Mouse (Mus musculus) heart, embryonic 14.5 days (tissue): Measurements from ENCODE around the gene Arhgap31. TPM values are rescaled to one million over a fixed set of nuclear protein-coding genes. Genes with fewer than 3 reads are reported as not detected.

Experiments
- ATAC-seq: fragments of 200-750 bp; cut with Nextera tagmentation; 2 replicates; pipeline ENCODE4 v1.8.0; 2017; ENCODE audit warnings: low read depth, moderate TSS enrichment; ENCODE audit not compliant: insufficient number of reproducible peaks, insufficient read depth, low FRiP score
- H3K27ac ChIP-seq, 2 experiments: fragments of 200-500 bp in 1 of 2; fragments of 300-500 bp in 1 of 2; sonication (generic) in 1 of 2; replicated peaks in 1 of 2; 2 replicates each; pipeline ENCODE4 v1.5.1; 2012 to 2014; ENCODE audit warnings: low read depth in 2 of 2, low read length in 2 of 2, control low read depth in 1 of 2, mild to moderate bottlenecking in 1 of 2, mixed read lengths in 1 of 2; ENCODE audit not compliant: control insufficient read depth in 1 of 2, insufficient read depth in 1 of 2
- H3K27me3 ChIP-seq: fragments of 300-500 bp; sonication (generic); 2 replicates; pipeline ENCODE4 v1.6.1; 2014; ENCODE audit warnings: mild to moderate bottlenecking, low read length, control low read depth; ENCODE audit not compliant: control insufficient read depth, insufficient read depth
- H3K36me3 ChIP-seq: fragments of 300-500 bp; sonication (generic); 2 replicates; pipeline ENCODE4 v1.6.1; 2014; ENCODE audit warnings: mild to moderate bottlenecking, control low read depth, low read length, mixed read lengths; ENCODE audit not compliant: control insufficient read depth, insufficient read depth
- H3K4me1 ChIP-seq, 2 experiments: fragments of 200-500 bp in 1 of 2; fragments of 300-500 bp in 1 of 2; sonication (generic) in 1 of 2; 2 replicates each; pipeline ENCODE4 v1.6.1; 2012 to 2014; ENCODE audit warnings: low read length in 2 of 2, control low read depth in 1 of 2, mixed read lengths in 1 of 2; ENCODE audit not compliant: control insufficient read depth in 2 of 2, insufficient read depth in 2 of 2
- H3K4me2 ChIP-seq: fragments of 300-500 bp; sonication (generic); 2 replicates; pipeline ENCODE4 v1.6.1; 2014; ENCODE audit warnings: mild to moderate bottlenecking, low read length
- H3K4me3 ChIP-seq, 2 experiments: fragments of 200-500 bp in 1 of 2; fragments of 300-500 bp in 1 of 2; sonication (generic) in 1 of 2; 2 replicates each; pipeline ENCODE4 v1.5.1; 2012 to 2014; ENCODE audit warnings: low read length in 2 of 2, mild to moderate bottlenecking in 2 of 2, control low read depth in 1 of 2, low read depth in 1 of 2, moderate library complexity in 1 of 2; ENCODE audit not compliant: control insufficient read depth in 1 of 2, insufficient read depth in 1 of 2
- H3K9ac ChIP-seq: fragments of 300-500 bp; sonication (generic); 2 replicates; pipeline ENCODE4 v1.6.1; 2014; ENCODE audit warnings: mild to moderate bottlenecking, low read length
- H3K9me3 ChIP-seq: fragments of 300-500 bp; sonication (generic); 2 replicates; pipeline ENCODE4 v1.6.1; 2016; ENCODE audit warnings: low read length, control low read depth; ENCODE audit not compliant: control insufficient read depth
- WGBS: fragments of 180-500 bp; shearing (Covaris S2); extraction: QIAGEN DNeasy Blood & Tissue Kit; methylation state at CpG from one replicate; pipeline ENCODE4 v1.1.7; 2014; 5-methylcytosine and 5-hydroxymethylcytosine counted together
- polyA plus RNA-seq: library from polyadenylated mRNA; unstranded; fragments of >200 nt; fragmentation: Nextera tagmentation; extraction: Ambion mirVana; gene quantifications from 2 replicates; pipeline ENCODE4 v1.2.1, GENCODE M21; 2014

Arhgap31 gene
- polyA plus RNA-seq: 46.6 and 51.3 TPM in 2 replicates

DNA sequence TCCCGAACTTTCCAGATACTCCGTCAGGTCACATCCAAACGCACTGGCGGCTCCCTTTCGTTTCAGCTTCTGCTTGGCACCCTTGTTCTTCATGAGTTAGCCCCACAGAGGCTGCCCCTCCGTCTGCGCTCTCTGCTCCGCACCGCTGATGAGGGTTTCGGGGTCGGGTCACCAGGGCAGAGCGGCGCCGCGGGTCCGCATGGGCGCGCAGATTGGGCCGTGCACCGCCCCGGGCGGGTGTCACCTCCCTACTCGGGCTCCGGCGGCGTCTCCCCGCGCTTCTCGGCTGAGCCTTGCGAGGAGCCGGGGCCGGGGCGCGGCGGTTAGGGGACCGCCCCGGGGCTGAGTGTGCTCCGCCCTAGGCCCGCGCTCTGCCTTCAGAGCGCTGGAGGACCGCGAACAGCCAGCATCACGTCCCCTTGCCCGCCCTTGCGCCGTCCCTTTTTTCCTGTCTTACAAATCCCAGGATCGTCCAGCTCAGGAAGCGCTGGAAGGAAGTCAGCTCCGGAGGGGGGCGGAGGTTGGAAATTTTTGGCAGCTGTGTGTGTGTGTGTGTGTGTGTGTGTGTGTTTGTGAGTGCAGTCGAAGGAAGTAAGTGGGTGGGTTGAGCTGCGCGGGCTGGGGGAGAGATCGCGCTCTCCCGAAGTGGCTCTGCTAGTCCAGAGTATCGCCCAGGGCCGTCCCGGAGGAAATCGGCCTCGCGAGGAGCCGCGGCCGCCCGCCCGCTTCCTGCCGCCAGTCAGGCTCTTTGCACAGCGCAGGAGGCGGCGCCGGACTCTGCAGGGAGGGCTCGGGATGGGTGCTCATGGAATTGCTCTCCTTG is at the start of gene Arhgap31:
Gene Arhgap31 (minus strand): TSS at position 694 of the 823 bp plus-strand sequence.
- Histone ChIP-seq H3K9ac (peak within 1 kb of the TSS; percentile 95), H3K27ac (peak within 1 kb of the TSS; percentile 99), H3K27me3 (no peaks in the 10 kb centered on the region), H3K36me3 (peaks cover 21% of the 10 kb centered on the region), H3K4me2 (peak within 1 kb of the TSS; percentile 82), H3K9me3 (no peaks in the 10 kb centered on the region), H3K4me3 (peak within 1 kb of the TSS; percentile 83 to 95), H3K4me1 (peaks cover 20 to 33% of the 10 kb centered on the region in 2 experiments)
- ATAC-seq: peak; percentile 91
- under 1% methylated on average over 72 of the region's 74 CpGs for WGBS

DNA sequence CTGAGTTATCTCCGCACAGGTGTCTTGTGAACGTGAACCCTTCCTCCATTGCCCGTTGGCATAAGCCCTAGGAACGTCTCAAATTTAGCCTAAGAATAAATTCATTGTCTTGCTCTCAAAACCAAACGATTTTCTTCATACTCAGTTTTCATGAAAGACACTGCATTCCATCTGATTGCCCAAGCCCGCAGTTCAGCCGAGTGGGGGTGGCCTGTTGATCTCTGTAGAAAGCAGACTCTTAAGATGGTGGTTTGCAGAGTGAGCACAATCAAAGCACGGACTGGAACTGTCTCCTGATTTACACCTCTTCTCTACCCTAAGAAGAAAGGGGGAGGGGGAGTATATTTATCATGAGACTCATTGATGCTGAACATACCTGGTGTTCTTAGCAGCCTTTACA is 49.3 kb upstream of the Arhgap31 start:
- 79% methylated on average over 8 of the region's 8 CpGs for WGBS
- Histone ChIP-seq H3K4me1 (peaks cover 0 to 8% of the 10 kb centered on the region in 2 experiments; a peak in 2 of 4 replicates), H3K27ac (no peak overlapping the region), H3K27me3 (no peaks in the 10 kb centered on the region), H3K4me2 (no peak overlapping the region), H3K9me3 (no peaks in the 10 kb centered on the region), H3K9ac (no peak overlapping the region), H3K4me3 (no peak overlapping the region), H3K36me3 (peaks cover 45% of the 10 kb centered on the region)
- ATAC-seq: no peak

DNA sequence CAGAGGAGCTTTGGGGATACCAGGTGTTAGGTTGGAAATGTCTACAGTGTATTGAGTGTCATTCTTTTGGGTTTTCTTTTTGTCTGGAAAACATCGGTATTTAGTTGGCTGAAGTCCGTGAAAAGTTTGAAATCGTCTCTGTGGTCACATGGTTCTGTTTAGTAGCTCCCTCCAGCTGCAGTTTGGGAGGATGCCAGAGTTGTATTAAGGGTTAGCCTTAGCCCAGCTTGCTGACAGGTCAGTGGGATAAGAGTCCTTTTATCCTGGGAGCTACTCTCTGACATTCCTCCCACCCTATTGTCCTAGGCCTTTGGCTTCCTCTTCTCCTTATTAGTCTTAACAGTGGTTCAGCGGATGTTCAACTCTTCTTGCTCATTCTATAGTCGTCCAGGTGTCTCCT is 48.9 kb upstream of the Arhgap31 start:
- H3K4me1 ChIP-seq: peaks cover 0 to 8% of the 10 kb centered on the region in 2 experiments; a peak in 2 of 4 replicates
- no peak for ATAC-seq
- no peak overlapping the region for H3K27ac ChIP-seq
- H3K4me3 ChIP-seq: no peak overlapping the region
- H3K36me3 ChIP-seq: peaks cover 42% of the 10 kb centered on the region
- 59% methylated on average over 5 of the region's 5 CpGs for WGBS
- H3K9me3 ChIP-seq: no peaks in the 10 kb centered on the region
- H3K4me2 ChIP-seq: no peak overlapping the region
- H3K9ac ChIP-seq: no peak overlapping the region
- H3K27me3 ChIP-seq: no peaks in the 10 kb centered on the region

DNA sequence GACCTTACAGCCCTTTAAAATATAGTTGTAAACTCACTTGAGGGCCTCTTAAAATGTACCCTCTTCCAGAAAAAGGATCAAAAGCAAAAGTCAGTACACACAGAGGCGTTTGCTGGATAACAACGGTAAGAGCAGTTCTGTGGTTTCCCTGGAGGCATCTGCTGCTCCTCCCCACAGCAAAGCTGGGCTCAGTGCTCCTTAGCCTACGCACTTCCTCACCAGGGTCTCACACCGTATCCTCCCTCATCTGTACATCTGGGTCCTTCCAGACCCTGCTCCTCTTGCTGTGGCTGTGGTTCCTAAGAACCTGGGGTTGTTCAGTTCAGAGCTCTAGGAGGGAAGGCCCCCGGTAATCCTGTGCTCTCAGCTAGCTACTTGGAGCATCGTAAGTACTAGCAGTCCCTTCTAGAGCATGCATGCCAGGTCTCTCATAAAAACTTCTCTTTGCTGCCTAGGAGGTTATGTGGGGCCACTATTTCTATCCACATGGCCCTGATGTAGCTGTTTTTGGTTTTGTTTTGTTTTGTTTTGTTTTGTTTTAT is 47.8 kb upstream of the Arhgap31 start:
- ATAC-seq: no peak
- H3K4me1 ChIP-seq: peaks cover 0 to 10% of the 10 kb centered on the region in 2 experiments; a peak in 2 of 4 replicates
- H3K4me2 ChIP-seq: no peak overlapping the region
- no peaks in the 10 kb centered on the region for H3K9me3 ChIP-seq
- 89% methylated on average over 6 of the region's 6 CpGs for WGBS
- H3K9ac ChIP-seq: no peak overlapping the region
- H3K36me3 ChIP-seq: peaks cover 36% of the 10 kb centered on the region
- no peak overlapping the region for H3K27ac ChIP-seq
- no peaks in the 10 kb centered on the region for H3K27me3 ChIP-seq
- no peak overlapping the region for H3K4me3 ChIP-seq

GRCm38 (mm10) chr16:38760239-38760638 is 47.2 kb upstream of the Arhgap31 start:
- H3K9ac ChIP-seq: no peak overlapping the region
- no peak overlapping the region for H3K4me3 ChIP-seq
- peaks cover 0 to 12% of the 10 kb centered on the region in 2 experiments; a peak in 3 of 4 replicates for H3K4me1 ChIP-seq
- no peak overlapping the region for H3K4me2 ChIP-seq
- no peaks in the 10 kb centered on the region for H3K9me3 ChIP-seq
- 88% methylated on average over 5 of the region's 5 CpGs for WGBS
- no peaks in the 10 kb centered on the region for H3K27me3 ChIP-seq
- no peak for ATAC-seq
- H3K36me3 ChIP-seq: peaks cover 32% of the 10 kb centered on the region
- H3K27ac ChIP-seq: no peak overlapping the region

GRCm38 (mm10) chr16:38758104-38758861 is 45.2 kb upstream of the Arhgap31 start:
- Histone ChIP-seq H3K4me2 (no peak overlapping the region), H3K36me3 (peaks cover 37% of the 10 kb centered on the region), H3K27me3 (no peaks in the 10 kb centered on the region), H3K27ac (peak overlapping the region in 1 of 2 experiments; percentile 10; a peak in 1 of 4 replicates), H3K4me1 (peaks cover 5 to 8% of the 10 kb centered on the region in 2 experiments; a peak in 3 of 4 replicates), H3K9ac (no peak overlapping the region), H3K4me3 (no peak overlapping the region), H3K9me3 (no peaks in the 10 kb centered on the region)
- WGBS: 77% methylated on average over 12 of the region's 12 CpGs
- no peak for ATAC-seq

DNA sequence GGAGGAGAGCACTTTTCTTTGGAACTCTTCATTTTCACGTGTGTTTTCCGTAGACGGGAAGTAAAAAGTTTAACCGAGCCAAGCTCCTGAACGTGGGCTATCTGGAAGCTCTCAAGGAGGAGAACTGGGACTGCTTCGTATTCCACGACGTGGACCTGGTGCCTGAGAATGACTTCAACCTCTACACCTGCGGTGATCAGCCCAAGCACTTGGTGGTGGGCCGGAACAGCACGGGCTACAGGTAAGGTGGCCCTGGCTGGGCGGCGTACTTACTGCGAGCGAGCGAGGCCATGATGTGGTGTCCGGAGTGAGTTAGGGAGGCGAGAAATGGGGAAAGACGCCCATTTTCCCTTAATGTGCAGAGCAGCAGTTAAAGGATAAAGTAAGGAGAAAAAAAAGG is 44.6 kb upstream of the Arhgap31 start:
- Histone ChIP-seq H3K27me3 (no peaks in the 10 kb centered on the region), H3K4me3 (no peak overlapping the region), H3K4me1 (peaks cover 9 to 11% of the 10 kb centered on the region in 2 experiments), H3K36me3 (peaks cover 37% of the 10 kb centered on the region), H3K9me3 (no peaks in the 10 kb centered on the region), H3K9ac (no peak overlapping the region), H3K27ac (peak overlapping the region in 1 of 2 experiments; percentile 10; a peak in 1 of 4 replicates), H3K4me2 (no peak overlapping the region)
- ATAC-seq: no peak
- WGBS: 94% methylated on average over 19 of the region's 19 CpGs
